Mouse (Mus musculus) hematopoietic stem cell, adult 5-6 weeks (primary cell): ENCODE measurements at regions not wholly inside any gene's neighbourhood (a gene's known extent, or its start where the extent isn't known, plus 50 kb on each side); places are given as distances from the start of the nearest gene placed in this dataset.

Source experiments
- ATAC-seq, 2 experiments: fragments of 125-278 bp in 1 of 2; replicated peaks in 1 of 2; 2 replicates each; pipeline ENCODE4 v1.8.0; 2016 to 2017; ENCODE audit warnings: inconsistent platforms in 2 of 2, mild to moderate bottlenecking in 2 of 2, moderate number of reproducible peaks in 2 of 2, low read depth in 1 of 2, moderate TSS enrichment in 1 of 2; ENCODE audit not compliant: low FRiP score in 2 of 2, poor library complexity in 2 of 2, severe bottlenecking in 2 of 2, insufficient read depth in 1 of 2, low TSS enrichment in 1 of 2

GRCm38 (mm10) chr2:137456436-137456835 is 340.0 kb upstream of the Jag1 start:
- no peak for ATAC-seq

- no peak for ATAC-seq
Measured at GRCm38 (mm10) chr2:137446919-137447318, 330.5 kb upstream of the Jag1 start.

GRCm38 (mm10) chr2:137437741-137438140 is 321.3 kb upstream of the Jag1 start:
- no peak for ATAC-seq

GRCm38 (mm10) chr2:137436161-137436560 is 319.7 kb upstream of the Jag1 start:
- no peak for ATAC-seq

- no peak for ATAC-seq
Measured at GRCm38 (mm10) chr2:137422656-137423055, 306.2 kb upstream of the Jag1 start.

- ATAC-seq = no peak
Measured at GRCm38 (mm10) chr2:137419678-137420077, 303.2 kb upstream of the Jag1 start.

GRCm38 (mm10) chr2:137417691-137418090 is 301.2 kb upstream of the Jag1 start:
- ATAC-seq = no peak

- no peak for ATAC-seq
Measured at GRCm38 (mm10) chr2:137413432-137413831, 297.0 kb upstream of the Jag1 start.

GRCm38 (mm10) chr2:137409611-137410010 is 293.2 kb upstream of the Jag1 start:
- ATAC-seq = no peak

- no peak for ATAC-seq
Measured at GRCm38 (mm10) chr2:137408294-137408693, 291.9 kb upstream of the Jag1 start.

- no peak for ATAC-seq
Measured at GRCm38 (mm10) chr2:137393486-137393885, 277.0 kb upstream of the Jag1 start.

- ATAC-seq = no peak
Measured at GRCm38 (mm10) chr2:137379816-137380215, 263.4 kb upstream of the Jag1 start.

GRCm38 (mm10) chr2:137375346-137375745 is 258.9 kb upstream of the Jag1 start:
- no peak for ATAC-seq

- ATAC-seq = no peak
Measured at GRCm38 (mm10) chr2:137371062-137371461, 254.6 kb upstream of the Jag1 start.

- no peak for ATAC-seq
Measured at GRCm38 (mm10) chr2:137363006-137363405, 246.6 kb upstream of the Jag1 start.

GRCm38 (mm10) chr2:137357181-137357738 is 240.8 kb upstream of the Jag1 start:
- no peak for ATAC-seq

- no peak for ATAC-seq
Measured at GRCm38 (mm10) chr2:137343736-137344135, 227.3 kb upstream of the Jag1 start.

- ATAC-seq = no peak
Measured at GRCm38 (mm10) chr2:137329995-137330394, 213.6 kb upstream of the Jag1 start.

- no peak for ATAC-seq
Measured at GRCm38 (mm10) chr2:137323445-137323844, 207.0 kb upstream of the Jag1 start.

- ATAC-seq = no peak
Measured at GRCm38 (mm10) chr2:137310511-137310910, 194.1 kb upstream of the Jag1 start.
